Mouse (Mus musculus) bone marrow, adult 2 months (tissue): ENCODE data around the gene Tspo.

Experiments
- CTCF ChIP-seq: fragments of 200-500 bp; IDR thresholded peaks from 2 replicates; pipeline ENCODE4 v1.5.1; 2011; ENCODE audit warnings: low read length, control low read depth; ENCODE audit not compliant: control insufficient read depth, insufficient read depth
- POLR2A ChIP-seq: fragments of 200-500 bp; IDR thresholded peaks from 2 replicates; pipeline ENCODE4 v1.6.1; 2011; ENCODE audit warnings: low read depth, mild to moderate bottlenecking, control low read depth, low read length, borderline replicate concordance; ENCODE audit not compliant: control insufficient read depth

DNA sequence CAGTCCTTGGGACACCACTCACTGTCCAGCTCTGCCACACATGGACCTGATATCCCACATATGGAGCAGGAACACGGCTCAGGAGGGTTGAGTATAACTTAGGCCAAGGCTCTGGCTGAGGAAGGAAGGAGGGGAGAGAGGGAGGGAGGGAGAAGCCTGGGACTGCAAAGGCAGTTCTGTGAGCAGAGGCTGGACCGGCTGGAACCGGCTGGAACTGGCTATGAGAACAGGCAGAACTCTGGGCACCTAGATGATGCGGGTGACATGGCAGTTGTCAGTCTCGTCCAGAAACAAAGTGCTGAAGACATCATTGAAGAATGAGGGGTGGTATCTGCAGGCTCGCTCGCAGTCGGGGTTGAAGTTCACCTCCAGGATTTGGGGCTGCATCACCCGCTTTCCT is 13.3 kb downstream of the Tspo start:
- TF ChIP-seq CTCF (no peak), POLR2A (no peak)
